Mouse (Mus musculus) adrenal gland, postnatal 14 days (tissue): ENCODE measurements around the gene Snx13. TPM values are rescaled to one million over a fixed set of nuclear protein-coding genes. Genes with fewer than 3 reads are reported as not detected.

Source experiments
- DNase-seq: peaks from one replicate; pipeline ENCODE4 v3.0.0; 2021; ENCODE audit warnings: mixed read lengths
- microRNA-seq, 2 experiments: library from miRNA; unstranded; fragments of <30 nt; microRNA quantifications; one replicate each; pipeline ENCODE4 v1.2.0; 2021
- total RNA-seq: library from RNA; stranded (reverse); gene quantifications from 2 replicates; pipeline ENCODE4 v1.2.3, GENCODE M21; 2021

Snx13 gene
- total RNA-seq, 1 experiment from 2014 or later: 35.6 TPM

- peak; percentile 86 for DNase-seq
Measured at GRCm38 (mm10) chr12:35191698-35192425, 144.9 kb downstream of the Snx13 start.

DNA sequence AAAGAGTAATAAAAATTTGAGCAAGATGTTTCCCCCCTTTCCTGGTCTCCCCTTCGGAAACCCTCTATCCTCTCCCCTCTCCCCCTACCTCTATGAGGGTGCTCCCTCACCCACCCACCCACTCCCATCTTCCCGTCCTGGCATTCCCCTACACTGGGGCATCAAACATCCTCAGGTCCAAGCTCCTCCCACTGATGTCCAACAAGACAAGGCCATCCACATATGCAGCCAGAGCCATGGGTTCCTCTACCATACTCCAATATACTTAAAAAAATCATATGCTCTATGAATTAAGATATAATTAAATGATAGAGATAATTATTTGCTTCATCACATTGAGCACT is 145.4 kb downstream of the Snx13 start:
- no peak for DNase-seq

Small RNAs within 50 kb of the gene (microRNA-seq; reads per million reads assigned to microRNA genes)
- 0 reads per million in 2 experiments for gene Mir680-3

Other genes with a start within 250 kb of the Snx13 start
- 1.6 and 3.6 TPM in 2 replicates for gene Hdac9, start 130.1 kb upstream of the Snx13 start, total RNA-seq
- not detected in 2 replicates for gene Prps1l1, start 62.4 kb upstream of the Snx13 start, total RNA-seq